Mouse (Mus musculus) megakaryocyte, embryonic 14.5 days (primary cell): ENCODE measurements at regions not wholly inside any gene's neighbourhood (a gene's known extent, or its start where the extent isn't known, plus 50 kb on each side); places are given as distances from the start of the nearest gene placed in this dataset.

ENCODE experiments used
- FLI1 ChIP-seq: IDR thresholded peaks from 2 replicates; pipeline ENCODE4 v1.6.1; 2012; ENCODE audit warnings: low read length, inconsistent platforms, mixed read lengths
- GATA1 ChIP-seq: IDR thresholded peaks from 3 replicates; pipeline ENCODE4 v1.6.1; 2012; ENCODE audit warnings: mixed read lengths, low read length, inconsistent platforms, borderline replicate concordance

DNA sequence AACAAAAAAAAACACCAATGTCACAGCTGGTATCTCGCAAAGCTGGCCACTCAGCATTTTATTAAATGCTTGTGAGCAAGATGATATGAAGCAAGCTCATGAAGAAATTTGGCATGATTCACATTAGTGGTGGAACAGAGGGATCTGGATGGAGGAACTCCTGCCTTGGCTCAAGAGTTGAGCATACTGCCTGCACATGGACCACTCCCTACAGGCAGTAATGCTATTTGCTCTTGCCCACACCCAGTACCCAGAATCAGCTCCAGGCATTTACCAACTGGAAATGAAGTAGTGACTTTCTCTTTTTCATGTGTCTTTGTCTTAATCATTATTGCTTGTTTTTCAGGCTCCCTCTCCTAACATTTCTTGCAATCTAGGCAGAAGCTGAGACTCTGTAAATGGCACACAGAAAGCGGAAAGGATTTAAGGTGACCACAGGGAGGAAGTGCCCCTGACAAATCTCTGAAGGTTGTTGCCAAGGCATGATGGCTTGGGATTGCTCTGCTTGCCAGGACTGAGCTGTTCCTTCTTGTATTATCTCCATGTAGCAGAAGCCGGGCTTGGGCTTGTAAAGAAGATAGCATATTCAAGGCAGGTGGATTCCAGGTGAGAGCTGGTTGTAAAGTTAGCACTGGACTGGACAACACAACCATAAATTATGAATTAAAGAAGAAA lies 1455.4 kb downstream of the Gsdmc2 start:
- TF ChIP-seq FLI1 (no peak), GATA1 (no peak)
